8 mouse cellular contexts compared by ENCODE assay signal in the genomic region with DNA sequence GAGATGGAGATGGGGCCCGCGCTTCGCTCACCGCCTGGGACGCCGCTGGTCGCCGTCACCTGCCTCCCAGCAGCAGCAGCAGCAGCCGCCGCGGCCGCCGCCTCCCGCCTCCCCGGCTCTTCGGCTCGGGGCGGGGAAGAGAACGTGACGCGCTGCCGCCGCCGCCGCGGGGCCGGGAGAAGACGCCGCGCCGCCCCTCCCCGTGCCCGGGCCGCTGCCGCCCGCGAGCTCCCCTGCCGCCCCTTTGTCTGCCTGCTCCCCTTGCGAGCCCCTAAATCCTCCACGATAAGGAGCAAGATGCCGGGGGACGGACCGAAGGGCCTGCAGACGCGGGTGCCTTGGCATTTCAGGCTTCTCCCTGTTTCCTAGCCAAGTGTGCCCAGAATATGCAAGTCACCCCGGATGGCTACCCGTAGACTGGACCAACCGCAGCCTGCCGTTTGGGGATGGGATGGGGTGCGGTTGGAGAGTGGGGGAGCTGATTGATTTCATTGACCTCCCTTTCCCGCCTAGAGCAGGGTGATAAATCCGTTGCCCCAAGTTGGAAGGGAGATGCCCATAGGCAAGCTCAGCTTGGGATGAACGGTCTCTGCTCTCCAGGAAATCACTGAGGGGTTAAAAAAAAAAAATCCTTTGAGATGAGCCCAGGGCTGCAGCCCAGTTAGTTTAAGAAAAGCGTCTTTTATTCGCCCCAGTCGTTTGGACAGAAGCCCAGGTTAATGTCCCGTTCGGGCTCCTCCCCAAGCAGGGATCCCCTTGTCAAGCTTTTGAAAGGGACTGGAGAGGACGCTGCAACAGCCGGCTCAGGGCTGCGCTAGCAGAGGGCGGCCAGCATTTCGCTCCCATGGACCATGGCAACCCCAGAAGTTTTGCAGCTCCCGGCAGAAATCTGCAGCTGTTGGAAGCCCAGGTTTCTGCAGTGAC. TPM values are rescaled to one million over a fixed set of nuclear protein-coding genes. Genes with fewer than 3 reads are reported as not detected.
A peak's percentile ranks its signal among the peaks of the same experiment; 100 is the strongest.
DNase-seq lines count a peak whose midpoint lies in the region; ATAC-seq and TF ChIP-seq lines count a peak whose summit lies in the region.

Gene Clip1 (minus strand): TSS at position 398 of the 924 bp plus-strand sequence.

- peak within 1 kb of the TSS; percentile 52 for H3K4me3 ChIP-seq in embryonic fibroblast, embryonic 13.5 days (ENCODE audit: insufficient read depth, low read length)
- peak within 1 kb of the TSS; percentile 94 for H3K4me3 ChIP-seq in kidney, adult 2 months (ENCODE audit: insufficient read depth, low read depth, low read length)
- H3K4me3 ChIP-seq in limb, embryonic 14.5 days (replicated peaks; ENCODE audit: low read length) = peak within 1 kb of the TSS; percentile 87
- H3K4me3 ChIP-seq in midbrain, embryonic 14.5 days (replicated peaks; ENCODE audit: low read depth, low read length) = peak within 1 kb of the TSS; percentile 95

- WGBS in kidney, adult 2 months = 1% methylated on average over 64 of the region's 64 CpGs
- 2% methylated on average over 39 of the region's 64 CpGs for WGBS in limb, embryonic 14.5 days
- under 1% methylated on average over 60 of the region's 64 CpGs for WGBS in midbrain, embryonic 14.5 days

- no peak for TF ChIP-seq CTCF in embryonic fibroblast, embryonic 13.5 days (IDR thresholded peaks at IDR 0.05; ENCODE audit: borderline replicate concordance, insufficient read depth, low read length)
- TF ChIP-seq CTCF in kidney, adult 2 months (conservative IDR thresholded peaks at IDR 0.05; ENCODE audit: insufficient read depth, insufficient read length, low read depth, low read length) = no peak

- H3K9me3 ChIP-seq in limb, embryonic 14.5 days (ENCODE audit: control insufficient read depth, low read length) = no peaks in the 10 kb centered on the region
- H3K9me3 ChIP-seq in midbrain, embryonic 14.5 days (ENCODE audit: control insufficient read depth, low read length) = no peaks in the 10 kb centered on the region

- peak within 1 kb of the TSS; percentile 96 for H3K9ac ChIP-seq in limb, embryonic 14.5 days (ENCODE audit: low read depth, low read length, severe bottlenecking)
- peak within 1 kb of the TSS; percentile 99 for H3K9ac ChIP-seq in midbrain, embryonic 14.5 days (replicated peaks; ENCODE audit: low read length)

- no peaks in the 10 kb centered on the region for H3K27me3 ChIP-seq in kidney, adult 2 months (replicated peaks; ENCODE audit: control insufficient read depth, insufficient read depth, low read length)
- H3K27me3 ChIP-seq in limb, embryonic 14.5 days (ENCODE audit: control insufficient read depth, insufficient read depth, low read length) = no peaks in the 10 kb centered on the region
- H3K27me3 ChIP-seq in midbrain, embryonic 14.5 days (ENCODE audit: control insufficient read depth, insufficient read depth, low read length) = no peaks in the 10 kb centered on the region

- no peaks in the 10 kb centered on the region for H3K36me3 ChIP-seq in kidney, adult 2 months (ENCODE audit: control insufficient read depth, insufficient read depth, low read length)
- H3K36me3 ChIP-seq in limb, embryonic 14.5 days (ENCODE audit: control insufficient read depth, insufficient read depth, low read length) = no peaks in the 10 kb centered on the region
- no peaks in the 10 kb centered on the region for H3K36me3 ChIP-seq in midbrain, embryonic 14.5 days (ENCODE audit: control insufficient read depth, insufficient read depth, low read length)

- peak within 1 kb of the TSS; percentile 62 for H3K27ac ChIP-seq in embryonic fibroblast, embryonic 13.5 days (ENCODE audit: insufficient read depth, low read length)
- H3K27ac ChIP-seq in kidney, adult 2 months (ENCODE audit: insufficient read depth, low read depth, low read length) = peak within 1 kb of the TSS; percentile 91
- H3K27ac ChIP-seq in limb, embryonic 14.5 days (replicated peaks; ENCODE audit: low read depth, low read length) = peak within 1 kb of the TSS; percentile 92
- H3K27ac ChIP-seq in midbrain, embryonic 14.5 days (replicated peaks; ENCODE audit: low read depth, low read length) = peak within 1 kb of the TSS; percentile 100

- H3K4me2 ChIP-seq in limb, embryonic 14.5 days (replicated peaks; ENCODE audit: low read depth, low read length, severe bottlenecking) = peak within 1 kb of the TSS; percentile 85
- peak within 1 kb of the TSS; percentile 69 for H3K4me2 ChIP-seq in midbrain, embryonic 14.5 days (ENCODE audit: low read length)

- peak; percentile 79 for TF ChIP-seq POLR2A in embryonic fibroblast, embryonic 13.5 days (IDR thresholded peaks at IDR 0.05; ENCODE audit: low read depth, low read length)
- no peak for TF ChIP-seq POLR2A in kidney, adult 2 months (IDR thresholded peaks at IDR 0.05; ENCODE audit: low read depth, low read length)
- peak; percentile 59; the same call in 1 of the 2 replicates for TF ChIP-seq POLR2A in limb, embryonic 14.5 days (IDR thresholded peaks at IDR 0.05; ENCODE audit: borderline replicate concordance, extremely low read depth, insufficient read depth, insufficient read length)

- peaks cover 15% of the 10 kb centered on the region for H3K4me1 ChIP-seq in embryonic fibroblast, embryonic 13.5 days (ENCODE audit: control insufficient read depth, insufficient read depth, low read length)
- H3K4me1 ChIP-seq in kidney, adult 2 months (ENCODE audit: control insufficient read depth, insufficient read depth, low read length) = peaks cover 17% of the 10 kb centered on the region; the same call in 1 of the 2 replicates
- peaks cover 20% of the 10 kb centered on the region for H3K4me1 ChIP-seq in limb, embryonic 14.5 days (ENCODE audit: control insufficient read depth, insufficient read depth, low read length)
- peaks cover 28% of the 10 kb centered on the region for H3K4me1 ChIP-seq in midbrain, embryonic 14.5 days (ENCODE audit: control insufficient read depth, insufficient read depth, low read length)

- peak; percentile 79 for DNase-seq in CD4-positive helper T cell, adult 2 months (ENCODE audit: low read depth, low spot score)
- peak; percentile 86 for DNase-seq in brain, adult 2 months (ENCODE audit: low read depth, low spot score)
- DNase-seq in heart, adult 8-10 months (ENCODE audit: low spot score) = peak; percentile 51
- peak; percentile 72 for DNase-seq in kidney, adult 2 months
- DNase-seq in limb, embryonic 14.5 days (ENCODE audit: low spot score) = peak; percentile 53
- peak; percentile 89 for DNase-seq in midbrain, embryonic 14.5 days
- DNase-seq in spleen, adult 18-20 months = peak; percentile 53 to 72

- peak; percentile 64 for ATAC-seq in limb, embryonic 14.5 days (ENCODE audit: low FRiP score, low read depth)
- ATAC-seq in midbrain, embryonic 14.5 days (ENCODE audit: low FRiP score, low TSS enrichment) = peak; percentile 80

RNA-seq across cellular contexts. Expression of gene Clip1, which starts in this region (rescaled TPM):
- polyA plus RNA-seq in embryonic fibroblast, embryonic 13.5 days (2011; ENCODE audit: insufficient read length, low read depth, missing spikeins) = 41.3 and 46.0 TPM in 2 replicates
- total RNA-seq in heart, adult 8-10 months (2022) = 100 to 1,000 TPM; 213 to 261 (median 228) TPM
- 19.0 and 24.4 TPM in 2 replicates for polyA plus RNA-seq in kidney, adult 2 months (2012; rRNA removed)
- polyA plus RNA-seq in limb, embryonic 14.5 days (2012; rRNA removed) = 33.4 and 33.7 TPM in 2 replicates
- 35.2 and 37.1 TPM in 2 replicates for polyA plus RNA-seq in limb, embryonic 14.5 days (2014; fragmentation: Nextera tagmentation; extraction: Ambion mirVana)
- 73.0 and 75.1 TPM in 2 replicates for polyA plus RNA-seq in midbrain, embryonic 14.5 days (2014; fragmentation: Nextera tagmentation; extraction: Ambion mirVana)

Comparison
In these comparisons a context has a peak if more than half of its experiments do, and no peak if none do; other contexts are left out.
1. Peak in every context shown above with its lines: DNase-seq, ATAC-seq, H3K4me3 ChIP-seq and H3K27ac ChIP-seq.